Mouse (Mus musculus): ENCODE results near the gene Sstr5. TPM values are rescaled to one million over a fixed set of nuclear protein-coding genes. Genes with fewer than 3 reads are reported as not detected.

Sstr5 gene
- polyA plus RNA-seq, 1 experiment: not detected

DNA sequence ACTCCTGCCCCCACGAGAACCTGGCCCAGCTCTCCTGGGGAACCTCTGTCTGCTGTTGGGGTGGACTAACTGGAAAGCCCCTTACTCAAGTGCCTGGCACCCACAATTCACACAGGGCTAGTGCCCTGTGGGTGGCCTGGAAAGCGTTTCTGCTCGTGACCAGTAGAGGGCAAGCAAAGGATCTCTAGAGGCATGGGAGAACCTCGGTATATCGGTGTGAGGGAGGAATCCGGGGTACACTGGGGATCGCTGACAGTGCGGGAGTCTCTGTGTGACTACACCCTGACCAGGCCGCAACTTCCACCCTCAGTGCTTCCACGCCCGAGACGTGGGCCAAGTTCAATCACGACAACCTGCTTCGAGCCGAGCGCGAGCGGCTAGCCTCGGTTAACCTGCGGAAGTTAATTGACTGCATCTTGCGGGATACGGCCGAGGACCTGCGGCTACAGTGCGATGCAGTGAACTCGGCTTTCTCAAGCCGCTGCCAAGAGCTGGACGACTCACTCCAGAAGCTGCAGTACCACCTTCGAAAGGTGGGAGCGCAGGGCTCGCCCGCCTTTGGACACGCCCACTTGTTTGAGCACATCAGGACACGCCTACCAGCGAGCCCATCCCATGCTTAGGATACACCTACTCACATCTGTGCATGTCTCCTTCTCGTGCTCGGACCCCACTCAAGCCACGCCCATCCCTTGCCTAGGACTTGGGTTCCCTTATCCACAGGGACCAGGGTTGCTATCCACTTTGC is 22.6 kb downstream of the Sstr5 start:
- DNase-seq (ENCODE audit: low read depth): no peak

DNA sequence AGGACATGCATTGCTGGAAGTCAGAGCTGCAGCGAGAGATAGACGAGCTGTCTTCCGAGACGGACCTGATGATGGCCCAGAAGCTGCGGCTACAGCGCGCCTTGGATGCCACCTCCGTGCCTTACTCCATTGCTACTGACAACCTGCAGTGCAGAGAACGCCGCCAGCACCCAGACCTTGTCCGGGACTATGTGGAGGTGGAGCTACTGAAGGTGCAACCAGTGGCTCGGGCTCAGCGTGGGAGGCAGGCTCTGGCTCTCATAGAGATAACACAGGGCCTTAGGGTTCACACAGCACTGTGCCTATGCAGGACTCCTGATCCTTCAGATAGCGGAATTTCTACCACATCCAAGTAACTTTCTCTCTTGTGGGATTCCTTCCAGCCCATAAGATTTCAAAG is 25.0 kb downstream of the Sstr5 start:
- DNase-seq (ENCODE audit: low read depth): no peak

DNA sequence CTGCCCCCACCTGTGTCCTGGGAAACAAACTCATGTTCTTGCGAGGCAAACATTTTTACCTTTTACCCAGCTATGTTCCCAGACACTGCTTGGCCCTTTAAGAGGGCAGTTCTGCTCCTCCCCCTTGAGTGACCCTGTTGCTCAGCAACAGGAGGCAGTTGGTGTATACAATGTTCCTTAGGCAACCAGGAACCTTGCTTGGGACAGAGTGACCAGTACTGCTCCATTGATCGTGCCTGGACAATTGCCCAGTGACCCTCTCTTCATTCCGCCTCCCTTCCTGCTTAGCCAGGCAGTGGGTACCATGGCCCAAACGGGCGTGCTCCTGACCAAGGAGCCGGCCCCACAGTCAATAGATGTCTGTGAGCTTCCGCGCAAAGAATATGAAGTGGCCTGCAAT is 25.7 kb downstream of the Sstr5 start:
- no peak for DNase-seq (ENCODE audit: low read depth)

DNA sequence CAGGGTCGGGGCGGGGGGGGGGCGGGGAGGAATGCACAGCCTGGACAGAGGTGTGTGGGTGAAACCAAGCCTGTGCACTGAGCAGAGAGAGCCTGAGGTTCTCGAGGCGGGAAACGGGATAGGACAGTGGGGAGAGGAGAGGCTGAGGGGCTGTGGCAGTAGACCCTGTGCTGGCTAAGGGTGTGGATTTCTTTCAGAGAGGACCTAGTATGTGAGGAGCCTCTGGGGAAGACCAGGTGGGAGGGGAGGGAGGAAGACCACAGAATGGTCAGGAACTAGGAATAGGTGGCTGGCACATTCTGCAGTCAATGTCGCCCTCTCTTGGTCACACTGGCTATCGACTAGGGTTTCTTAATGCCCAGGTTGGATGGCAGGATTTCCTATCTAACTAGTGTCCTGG is 27.3 kb downstream of the Sstr5 start:
- no peak for DNase-seq (ENCODE audit: low read depth)

DNA sequence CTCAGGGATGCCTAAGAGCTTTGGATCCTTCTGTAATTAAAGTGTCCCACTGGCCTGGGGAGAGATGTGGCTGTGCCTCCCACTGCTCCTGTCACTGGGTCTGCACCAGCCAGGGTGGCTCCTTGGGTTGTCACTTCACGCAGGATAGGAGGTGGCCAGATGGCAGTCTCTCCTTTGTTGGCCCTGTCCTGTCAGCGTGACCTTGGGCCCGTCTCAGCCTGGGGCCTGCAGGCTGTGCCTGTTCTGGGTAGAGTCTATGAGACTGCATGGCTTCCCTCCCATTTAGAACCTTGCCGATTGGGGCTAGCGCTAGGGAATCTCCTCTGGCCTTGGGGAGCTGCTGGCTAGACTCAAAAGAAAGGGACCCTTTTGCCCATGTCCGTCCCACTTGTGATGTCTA is 28.8 kb downstream of the Sstr5 start:
- no peak for DNase-seq (ENCODE audit: low read depth)

- DNase-seq (ENCODE audit: low read depth): no peak
Measured at GRCm38 (mm10) chr17:25467781-25468180, 29.3 kb downstream of the Sstr5 start.

DNA sequence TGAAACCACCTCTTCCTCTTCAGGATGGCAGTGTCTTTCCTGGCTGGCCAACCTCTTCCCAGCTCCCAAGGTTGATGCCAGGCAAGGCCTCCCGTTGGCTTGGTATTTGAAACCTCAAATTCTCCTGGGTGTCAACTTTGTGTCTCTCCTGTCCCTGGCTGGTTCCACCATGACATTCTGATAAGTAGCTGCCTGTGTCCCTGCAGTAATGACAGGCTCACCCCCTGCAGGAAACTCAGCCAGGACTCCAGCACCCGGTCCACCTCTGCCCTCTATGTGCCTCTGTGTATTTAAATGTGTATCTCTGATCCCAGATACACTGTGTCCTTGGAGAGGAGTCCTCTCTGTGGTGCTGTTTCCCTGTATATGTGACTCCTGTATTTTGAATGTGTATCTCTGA is 30.8 kb downstream of the Sstr5 start:
- DNase-seq (ENCODE audit: low read depth): no peak

GRCm38 (mm10) chr17:25464091-25464490 is 33.0 kb downstream of the Sstr5 start:
- DNase-seq (ENCODE audit: low read depth): no peak

- no peak for DNase-seq (ENCODE audit: low read depth)
Measured at GRCm38 (mm10) chr17:25463326-25463945, 33.7 kb downstream of the Sstr5 start.

DNA sequence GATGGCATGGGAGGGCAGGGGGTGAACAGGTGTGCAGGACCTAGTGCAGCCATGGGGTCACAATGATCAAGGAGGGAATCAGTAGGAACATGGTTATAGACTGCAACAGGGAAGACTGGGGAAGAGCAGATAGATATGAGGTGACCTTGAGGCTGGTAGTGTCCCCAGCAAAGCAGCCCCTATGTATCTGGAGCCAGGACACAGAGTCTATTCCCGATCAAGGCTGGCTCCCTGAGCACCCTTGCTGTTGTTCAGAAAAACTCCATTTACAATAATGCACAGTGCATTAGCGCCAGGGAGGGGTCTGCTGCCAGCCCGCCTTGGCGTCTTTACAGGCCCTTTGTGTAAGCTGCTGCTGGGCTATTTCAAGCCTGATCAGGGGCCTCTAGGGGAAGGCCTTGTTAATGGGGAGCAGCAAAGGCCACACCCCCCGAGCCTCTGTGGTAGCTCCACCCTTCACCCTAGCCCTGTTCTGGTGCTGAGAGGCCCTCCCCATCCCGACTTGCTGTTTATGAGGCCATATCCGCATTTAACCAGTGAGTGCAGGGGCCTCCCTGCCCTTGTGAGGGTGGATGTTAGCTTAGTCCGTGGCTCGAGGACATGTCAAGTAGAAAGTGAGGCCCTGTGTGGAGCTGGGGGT is 34.7 kb downstream of the Sstr5 start:
- no peak for DNase-seq (ENCODE audit: low read depth)

DNA sequence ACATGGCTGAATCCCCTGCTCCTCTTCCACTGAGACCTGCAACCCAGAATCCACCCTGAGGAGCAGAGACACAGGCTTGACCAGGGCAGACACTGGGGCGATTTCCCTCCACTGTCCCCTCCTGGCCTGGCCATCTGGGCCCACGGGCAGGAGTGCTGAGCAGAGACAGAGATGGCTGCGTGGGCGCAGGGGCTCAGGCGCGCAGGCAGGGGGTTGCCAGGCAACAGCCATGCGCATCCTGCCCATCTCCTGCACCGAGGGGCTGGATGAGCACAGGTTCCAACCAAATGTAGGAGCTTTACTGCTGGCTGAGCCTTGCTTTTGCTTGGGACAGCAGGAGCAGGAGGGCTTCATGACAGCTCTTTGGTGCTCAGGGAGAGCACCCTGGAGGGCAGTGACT is 40.5 kb downstream of the Sstr5 start:
- no peak for DNase-seq (ENCODE audit: low read depth)

DNA sequence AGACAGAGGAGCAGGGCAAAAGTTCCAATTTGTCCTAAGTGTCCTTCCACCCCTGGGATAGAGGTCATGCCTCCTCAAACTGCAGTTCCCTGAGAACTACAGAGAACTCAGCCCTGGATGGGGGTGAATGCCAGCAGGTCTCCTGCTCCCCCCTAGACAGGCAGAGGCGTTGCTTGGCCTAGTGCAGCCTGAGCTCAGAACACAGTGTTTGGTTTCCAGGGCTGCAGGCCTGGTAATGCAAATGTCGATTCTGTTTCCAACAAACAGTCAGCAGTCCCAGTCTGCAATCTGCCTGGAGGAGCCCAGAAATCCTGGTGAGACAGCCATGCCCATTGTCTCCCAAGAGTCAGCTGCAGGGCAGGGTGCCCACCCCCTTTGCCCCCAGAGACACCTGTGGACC is 42.8 kb downstream of the Sstr5 start, which contains the start of gene Tekt4:
TSS of gene Tekt4 (plus strand) at position 344 of the 400 bp plus-strand sequence.
- no peak for DNase-seq (ENCODE audit: low read depth)

DNA sequence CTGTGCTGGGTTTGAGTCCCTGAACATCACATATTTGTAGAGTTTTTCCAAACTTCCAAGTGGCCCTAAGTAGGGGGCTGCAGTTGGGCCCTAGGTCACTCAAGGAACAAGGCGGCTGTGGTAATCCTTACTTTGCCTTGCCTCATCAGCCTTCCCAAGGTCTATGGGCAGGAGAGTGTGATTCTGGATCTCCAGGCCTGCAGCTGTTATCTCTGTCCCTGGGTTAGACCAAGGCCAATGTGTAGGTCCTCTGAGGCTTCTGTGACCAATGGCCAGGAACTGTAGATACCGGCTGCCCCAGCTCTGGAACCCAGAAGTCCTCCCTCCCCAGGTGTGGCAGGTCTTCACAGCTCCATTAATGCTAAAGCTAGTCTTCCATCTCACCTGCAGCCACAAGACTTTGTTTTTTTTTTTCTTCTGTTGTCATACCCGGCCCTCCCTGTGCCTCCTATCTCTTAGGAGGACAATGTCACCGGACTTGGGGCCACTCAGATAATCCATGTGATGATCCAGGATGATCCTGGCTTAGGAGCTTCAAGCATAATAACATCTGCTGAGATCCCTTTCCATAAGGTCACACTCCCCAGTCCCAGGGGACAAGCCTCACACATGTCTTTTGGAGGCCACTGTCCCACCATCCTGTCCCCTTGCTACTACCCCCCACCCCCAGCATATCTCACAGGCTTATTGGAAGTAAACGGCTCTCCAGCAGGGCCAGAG is 44.7 kb downstream of the Sstr5 start:
- DNase-seq (ENCODE audit: low read depth): no peak

- no peak for DNase-seq (ENCODE audit: low read depth)
Measured at GRCm38 (mm10) chr17:25450329-25450728, 46.8 kb downstream of the Sstr5 start.

GRCm38 (mm10) chr17:25447865-25448264 is 49.2 kb downstream of the Sstr5 start:
- DNase-seq (ENCODE audit: low read depth): no peak

DNA sequence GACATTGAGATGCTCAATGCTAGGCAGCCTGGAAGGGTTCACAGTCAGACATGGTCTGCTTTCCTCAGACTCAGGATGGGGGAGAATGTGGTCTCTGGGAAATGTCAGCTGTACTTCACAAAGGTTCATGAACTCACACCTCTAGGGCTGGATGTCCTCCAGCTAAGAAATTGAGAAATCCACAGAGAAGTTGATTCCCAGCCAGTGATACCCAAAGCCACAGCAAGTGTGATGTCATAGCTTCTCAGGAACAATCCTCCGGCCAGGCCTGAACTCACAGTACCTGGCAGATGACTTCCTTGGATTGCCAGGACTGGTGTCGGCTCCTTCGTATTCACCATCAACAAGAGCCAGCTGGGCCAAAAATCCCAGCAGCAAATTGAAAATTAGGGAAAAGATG is 51.2 kb downstream of the Sstr5 start:
- DNase-seq (ENCODE audit: low read depth): no peak

- no peak for DNase-seq (ENCODE audit: low read depth)
Measured at GRCm38 (mm10) chr17:25445074-25445473, 52.0 kb downstream of the Sstr5 start.

GRCm38 (mm10) chr17:25442889-25443288 is 54.2 kb downstream of the Sstr5 start:
- DNase-seq (ENCODE audit: low read depth): no peak

GRCm38 (mm10) chr17:25441417-25441816 is 55.7 kb downstream of the Sstr5 start:
- no peak for DNase-seq (ENCODE audit: low read depth)
